Mouse (Mus musculus) CH12.LX (cell line): ENCODE data around the gene Nup50. TPM values are rescaled to one million over a fixed set of nuclear protein-coding genes. Genes with fewer than 3 reads are reported as not detected.

Experiments used
- DNase-seq: peaks from one replicate; pipeline ENCODE4 v3.0.0-alpha.2; 2013; ENCODE audit errors: extremely low read depth
- H3K27ac ChIP-seq: 2 replicates; pipeline ENCODE4 v1.5.1; 2012; ENCODE audit warnings: low read depth, mild to moderate bottlenecking, control low read depth, moderate library complexity; ENCODE audit not compliant: insufficient read depth
- H3K27me3 ChIP-seq: replicated peaks from 2 replicates; pipeline ENCODE3; 2012; ENCODE audit warnings: inconsistent platforms
- H3K36me3 ChIP-seq, 2 experiments: replicated peaks in 1 of 2; 2 replicates each; pipeline versions ENCODE3 to v1.6.1; 2012; ENCODE audit warnings: inconsistent platforms in 1 of 2, low read length in 1 of 2, mild to moderate bottlenecking in 1 of 2, mixed read lengths in 1 of 2, moderate library complexity in 1 of 2; ENCODE audit not compliant: control insufficient read depth in 1 of 2, insufficient read depth in 1 of 2
- H3K4me1 ChIP-seq, 2 experiments: 2 replicates each; pipeline ENCODE4 v1.6.1; 2012; ENCODE audit warnings: inconsistent platforms in 1 of 2, moderate library complexity in 1 of 2; ENCODE audit not compliant: insufficient read depth in 2 of 2, control insufficient read depth in 1 of 2
- H3K4me2 ChIP-seq: 2 replicates; pipeline ENCODE4 v1.6.1; 2012; ENCODE audit warnings: low read depth, mild to moderate bottlenecking, control low read depth; ENCODE audit not compliant: poor library complexity, insufficient read depth, severe bottlenecking
- H3K4me3 ChIP-seq, 3 experiments: fragments of 150-350 bp in 1 of 3; sonication (generic) in 1 of 3; replicated peaks in 1 of 3; 2 replicates each; pipeline versions ENCODE3 to v1.5.1; 2011 to 2012; ENCODE audit warnings: low read depth in 2 of 3, low read length in 2 of 3, mild to moderate bottlenecking in 2 of 3, moderate library complexity in 2 of 3, control low read depth in 1 of 3, improper control_type of control experiment in 1 of 3, inconsistent platforms in 1 of 3, mixed read lengths in 1 of 3; ENCODE audit not compliant: poor library complexity in 1 of 3
- H3K79me2 ChIP-seq: replicated peaks from 2 replicates; pipeline ENCODE4 v1.6.1; 2012; ENCODE audit warnings: mild to moderate bottlenecking, moderate library complexity; ENCODE audit not compliant: control insufficient read depth, poor library complexity, insufficient read depth, severe bottlenecking; ENCODE audit errors: extremely low read depth
- H3K9ac ChIP-seq: 2 replicates; pipeline ENCODE4 v1.6.1; 2012; ENCODE audit warnings: low read depth, mild to moderate bottlenecking, control low read depth, moderate library complexity; ENCODE audit not compliant: insufficient read depth
- H3K9me3 ChIP-seq: replicated peaks from 2 replicates; pipeline ENCODE3; 2012; ENCODE audit warnings: low read length, inconsistent platforms, mixed read lengths
- BHLHE40 ChIP-seq: IDR thresholded peaks from 2 replicates; pipeline ENCODE4 v1.6.1; 2011; ENCODE audit warnings: mild to moderate bottlenecking, low read depth, low read length, improper control_type of control experiment
- CHD1 ChIP-seq: IDR thresholded peaks from 2 replicates; pipeline ENCODE4 v1.6.1; 2012; ENCODE audit warnings: low read depth, low read length, improper control_type of control experiment, inconsistent platforms
- CTCF ChIP-seq, 2 experiments: IDR thresholded peaks in 1 of 2; conservative IDR thresholded peaks in 1 of 2; 2 replicates each; pipeline ENCODE4 v1.5.1; 2011 to 2012; ENCODE audit warnings: low read depth in 2 of 2, low read length in 2 of 2, improper control_type of control experiment in 1 of 2, inconsistent platforms in 1 of 2, mild to moderate bottlenecking in 1 of 2, moderate library complexity in 1 of 2
- E2F4 ChIP-seq: IDR thresholded peaks from 2 replicates; pipeline ENCODE4 v1.6.1; 2011; ENCODE audit warnings: low read depth, low read length, improper control_type of control experiment; ENCODE audit not compliant: insufficient replicate concordance
- JUN ChIP-seq: IDR thresholded peaks from 2 replicates; pipeline ENCODE4 v1.6.1; 2011; ENCODE audit warnings: low read depth, mild to moderate bottlenecking, low read length, improper control_type of control experiment, moderate library complexity; ENCODE audit not compliant: insufficient read depth
- MAX ChIP-seq: IDR thresholded peaks from 2 replicates; pipeline ENCODE4 v1.6.1; 2011; ENCODE audit warnings: low read length, improper control_type of control experiment
- MEF2A ChIP-seq: IDR thresholded peaks from 2 replicates; pipeline ENCODE4 v1.6.1; 2014; ENCODE audit warnings: low read depth, mild to moderate bottlenecking, inconsistent platforms, low read length, improper control_type of control experiment, borderline replicate concordance
- NELFE ChIP-seq: IDR thresholded peaks from 2 replicates; pipeline ENCODE4 v1.6.1; 2011; ENCODE audit warnings: low read depth, low read length, improper control_type of control experiment
- PAX5 ChIP-seq: IDR thresholded peaks from 2 replicates; pipeline ENCODE4 v1.6.1; 2012; ENCODE audit warnings: low read length, inconsistent platforms, mixed read lengths
- POLR2A ChIP-seq: IDR thresholded peaks from 2 replicates; pipeline ENCODE4 v1.6.1; 2011; ENCODE audit warnings: low read depth, mild to moderate bottlenecking, improper control_type of control experiment, low read length
- RAD21 ChIP-seq: IDR thresholded peaks from 2 replicates; pipeline ENCODE4 v1.6.1; 2011; ENCODE audit warnings: low read depth, mild to moderate bottlenecking, low read length, improper control_type of control experiment, moderate library complexity
- RCOR1 ChIP-seq: conservative IDR thresholded peaks from 2 replicates; pipeline ENCODE4 v1.6.1; 2012; ENCODE audit warnings: low read depth, mild to moderate bottlenecking, inconsistent platforms, low read length, improper control_type of control experiment
- UBTF ChIP-seq: IDR thresholded peaks from 2 replicates; pipeline ENCODE4 v1.6.1; 2012; ENCODE audit warnings: low read depth, mild to moderate bottlenecking, inconsistent platforms, low read length, improper control_type of control experiment, moderate library complexity
- USF2 ChIP-seq: conservative IDR thresholded peaks from 2 replicates; pipeline ENCODE4 v1.6.1; 2011; ENCODE audit warnings: low read depth, low read length, improper control_type of control experiment
- ZNF384 ChIP-seq: IDR thresholded peaks from 2 replicates; pipeline ENCODE4 v1.6.1; 2012; ENCODE audit warnings: low read depth, low read length, improper control_type of control experiment, inconsistent platforms
- dilution Hi-C: fragments of 300-500 bp; cut with MboI; formaldehyde crosslinking; loops from 2 replicates; pipeline ENCODE4 v1.14.3; 2020; ENCODE audit warnings: low sequenced_read_pairs; ENCODE audit not compliant: extremely low pct_unique_long_range_greater_than_20kb, extremely low pct_ligation_motif_present
- in situ Hi-C: fragments of 300-500 bp; cut with MboI; formaldehyde crosslinking; loops from 3 replicates; pipeline ENCODE4 v1.14.3; 2019; ENCODE audit warnings: low sequenced_read_pairs, low pct_ligation_motif_present, low pct_unique_long_range_greater_than_20kb, mixed read lengths
- polyA plus RNA-seq: library from polyadenylated mRNA; unstranded; fragments of >175 nt; gene quantifications from 2 replicates; pipeline ENCODE4 v1.2.1, GENCODE M21; 2012; ENCODE audit warnings: low read depth; ENCODE audit not compliant: insufficient read length
- total RNA-seq, 2 experiments: library from RNA; depleted of rRNA; stranded (reverse); fragments of 300-350 nt in 1 of 2; fragments of >200 nt in 1 of 2; gene quantifications; 2 replicates each; pipeline ENCODE4 v1.2.3; 2012 to 2014

Nup50 gene
- total and polyA plus RNA-seq, 3 experiments, result 39.2 to 85.6 (median 43.4) TPM

GRCm38 (mm10) chr15:84962518-84962917 lies 39.3 kb downstream of the Nup50 start:
- no peak overlapping the region for H3K4me2 ChIP-seq
- TF ChIP-seq USF2 (no peak), PAX5 (no peak), E2F4 (no peak)

DNA sequence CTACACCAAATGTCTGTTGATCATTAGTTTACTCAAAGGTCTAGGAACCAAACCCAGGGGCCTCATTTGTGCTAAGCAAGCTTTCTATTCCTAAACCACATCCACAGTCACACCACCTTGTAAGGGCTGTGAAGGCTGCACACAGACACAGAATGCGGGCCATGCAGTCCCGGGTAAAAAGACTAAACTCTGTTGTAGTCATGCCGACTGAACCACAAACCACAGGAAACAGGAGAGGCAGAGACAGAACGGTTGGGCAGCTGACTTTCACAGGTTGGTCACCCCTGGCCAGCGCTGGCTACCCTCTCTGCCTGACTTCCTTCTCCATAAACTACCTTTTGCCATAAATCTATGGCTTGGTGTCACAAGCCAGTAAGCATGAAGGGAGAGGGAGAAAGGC lies 41.6 kb downstream of the Nup50 start:
- H3K4me3 ChIP-seq, result no peak overlapping the region

More at GRCm38 (mm10) chr15:84962518-84962917, 39.3 kb downstream of the Nup50 start:
- H3K27me3 ChIP-seq, result no peaks in the 10 kb centered on the region
- H3K4me3 ChIP-seq, result no peak overlapping the region
- H3K27ac ChIP-seq, result no peak overlapping the region
- no peak for DNase-seq
- H3K4me1 ChIP-seq, result peaks cover 10 to 19% of the 10 kb centered on the region in 2 experiments; a peak in 3 of 4 replicates
- H3K79me2 ChIP-seq, result no peaks in the 10 kb centered on the region
- in situ Hi-C loops, result no loop called here
- H3K36me3 ChIP-seq, result peaks cover 0 to 27% of the 10 kb centered on the region in 2 experiments
- no peak overlapping the region for H3K9ac ChIP-seq
- no peaks in the 10 kb centered on the region for H3K9me3 ChIP-seq
- dilution Hi-C loops, result no loop called here

GRCm38 (mm10) chr15:84965575-84966360 lies 42.6 kb downstream of the Nup50 start:
- Histone ChIP-seq H3K4me2 (no peak overlapping the region), H3K79me2 (no peaks in the 10 kb centered on the region), H3K9me3 (no peaks in the 10 kb centered on the region), H3K27me3 (no peaks in the 10 kb centered on the region), H3K27ac (no peak overlapping the region), H3K4me1 (peaks cover 5 to 17% of the 10 kb centered on the region in 2 experiments; a peak in 3 of 4 replicates), H3K36me3 (peaks cover 0 to 10% of the 10 kb centered on the region in 2 experiments), H3K4me3 (no peak overlapping the region), H3K9ac (no peak overlapping the region)
- TF ChIP-seq CHD1, result no peak
- no peak for TF ChIP-seq POLR2A
- TF ChIP-seq MAX, result no peak
- TF ChIP-seq MEF2A, result no peak
- no peak for TF ChIP-seq RCOR1
- no peak for TF ChIP-seq CTCF (conservative IDR thresholded peaks at IDR 0.05 in 1 of 2, IDR thresholded peaks at IDR 0.05 in 1 of 2; ENCODE audit: low read depth in 2 of 2, low read length in 2 of 2)
- TF ChIP-seq NELFE, result no peak
- no peak for TF ChIP-seq JUN
- peak; percentile 38 for DNase-seq
- in situ Hi-C loops, result no loop called here
- dilution Hi-C loops, result no loop called here

More for the DNA sequence above, 41.6 kb downstream of the Nup50 start:
- no peaks in the 10 kb centered on the region for H3K27me3 ChIP-seq
- H3K9me3 ChIP-seq, result no peaks in the 10 kb centered on the region
- no peaks in the 10 kb centered on the region for H3K79me2 ChIP-seq
- in situ Hi-C loops (no loop called here), dilution Hi-C loops (no loop called here)
- DNase-seq, result no peak
- no peak overlapping the region for H3K9ac ChIP-seq
- peaks cover 0 to 10% of the 10 kb centered on the region in 2 experiments for H3K36me3 ChIP-seq
- peaks cover 10 to 27% of the 10 kb centered on the region in 2 experiments; a peak in 3 of 4 replicates for H3K4me1 ChIP-seq
- no peak overlapping the region for H3K4me2 ChIP-seq
- TF ChIP-seq ZNF384 (no peak), RAD21 (no peak), UBTF (no peak), BHLHE40 (no peak)
- no peak overlapping the region for H3K27ac ChIP-seq
